Mouse (Mus musculus) midbrain, embryonic 10.5 days (tissue): ENCODE data around the gene Pex6. TPM values are rescaled to one million over a fixed set of nuclear protein-coding genes. Genes with fewer than 3 reads are reported as not detected.

Source experiments
- DNase-seq: peaks from one replicate; pipeline ENCODE4 v3.0.0-alpha.2; 2017; ENCODE audit warnings: low spot score
- H3K27ac ChIP-seq: fragments of 300-500 bp; sonication (generic); replicated peaks from 2 replicates; pipeline ENCODE4 v1.5.1; 2016; ENCODE audit warnings: mild to moderate bottlenecking
- H3K27me3 ChIP-seq: fragments of 300-500 bp; sonication (generic); 2 replicates; pipeline ENCODE4 v1.6.1; 2016; ENCODE audit warnings: low read depth, mild to moderate bottlenecking; ENCODE audit not compliant: poor library complexity, severe bottlenecking
- H3K36me3 ChIP-seq: fragments of 300-500 bp; sonication (generic); 2 replicates; pipeline ENCODE4 v1.6.1; 2016; ENCODE audit warnings: mild to moderate bottlenecking, moderate library complexity
- H3K4me1 ChIP-seq: fragments of 300-500 bp; sonication (generic); 2 replicates; pipeline ENCODE4 v1.6.1; 2016
- H3K4me3 ChIP-seq: fragments of 300-500 bp; sonication (generic); 2 replicates; pipeline ENCODE4 v1.5.1; 2016; ENCODE audit warnings: mild to moderate bottlenecking, moderate library complexity
- H3K9me3 ChIP-seq: fragments of 300-500 bp; sonication (generic); replicated peaks from 2 replicates; pipeline ENCODE4 v1.6.1; 2016; ENCODE audit warnings: mild to moderate bottlenecking
- WGBS: fragments of 180-500 bp; shearing (Covaris S2); methylation state at CpG from one replicate; pipeline ENCODE4 v1.1.7; 2016; 5-methylcytosine and 5-hydroxymethylcytosine counted together
- polyA plus RNA-seq: library from polyadenylated mRNA; unstranded; fragments of >200 nt; fragmentation: Nextera tagmentation; extraction: Ambion mirVana; gene quantifications from 2 replicates; pipeline ENCODE4 v1.2.1, GENCODE M21; 2016

Pex6 gene
- polyA plus RNA-seq, 1 experiment from 2014 or later, result 20.8 TPM

- peaks cover 31% of the 10 kb centered on the region for H3K36me3 ChIP-seq
- H3K27me3 ChIP-seq, result no peaks in the 10 kb centered on the region
- DNase-seq, result no peak
- H3K4me1 ChIP-seq, result peaks cover 51% of the 10 kb centered on the region
- no peaks in the 10 kb centered on the region for H3K9me3 ChIP-seq
- peak overlapping the region; percentile 92 for H3K27ac ChIP-seq
- WGBS, result 5% methylated on average over 40 of the region's 41 CpGs
- peak overlapping the region; percentile 94 for H3K4me3 ChIP-seq
These were observed 7.0 kb upstream of the Pex6 start for GRCm38 (mm10) chr17:46703971-46704886.

GRCm38 (mm10) chr17:46704887-46705835, 6.1 kb upstream of the Pex6 start, which contains the start of gene Ppp2r5d:
Gene Ppp2r5d, minus strand, starts transcription at chr17:46705111.
- Histone ChIP-seq H3K27me3 (no peaks in the 10 kb centered on the region), H3K4me3 (peak within 1 kb of the TSS; percentile 94), H3K36me3 (peaks cover 22% of the 10 kb centered on the region), H3K9me3 (no peaks in the 10 kb centered on the region), H3K27ac (peak within 1 kb of the TSS; percentile 92), H3K4me1 (peaks cover 51% of the 10 kb centered on the region)
- WGBS, result 2% methylated on average over 48 of the region's 48 CpGs
- peak; percentile 97 for DNase-seq

GRCm38 (mm10) chr17:46706375-46707089, 4.7 kb upstream of the Pex6 start:
- Histone ChIP-seq H3K4me3 (peak overlapping the region; percentile 9; the same call in 1 of the 2 replicates), H3K27ac (no peak overlapping the region), H3K36me3 (peaks cover 8% of the 10 kb centered on the region), H3K27me3 (no peaks in the 10 kb centered on the region), H3K9me3 (no peaks in the 10 kb centered on the region), H3K4me1 (peaks cover 55% of the 10 kb centered on the region)
- DNase-seq, result no peak
- 90% methylated on average over 14 of the region's 14 CpGs for WGBS

- no peaks in the 10 kb centered on the region for H3K9me3 ChIP-seq
- H3K4me1 ChIP-seq, result peaks cover 32% of the 10 kb centered on the region
- no peak for DNase-seq
- H3K27me3 ChIP-seq, result no peaks in the 10 kb centered on the region
- under 1% methylated on average over 76 of the region's 76 CpGs for WGBS
- H3K4me3 ChIP-seq, result peak overlapping the region; percentile 99
- peaks cover 38% of the 10 kb centered on the region for H3K36me3 ChIP-seq
- H3K27ac ChIP-seq, result peak overlapping the region; percentile 84
These were observed 479 bp downstream of the Pex6 start for GRCm38 (mm10) chr17:46711612-46712271.

GRCm38 (mm10) chr17:46712442-46712841, 1.2 kb downstream of the Pex6 start:
- Histone ChIP-seq H3K36me3 (peaks cover 45% of the 10 kb centered on the region), H3K27me3 (no peaks in the 10 kb centered on the region), H3K27ac (no peak overlapping the region; the same call in 1 of the 2 replicates), H3K9me3 (no peaks in the 10 kb centered on the region), H3K4me3 (peak overlapping the region; percentile 99), H3K4me1 (peaks cover 31% of the 10 kb centered on the region)
- 78% methylated on average over 7 of the region's 7 CpGs for WGBS
- no peak for DNase-seq

- WGBS, result 91% methylated on average over 9 of the region's 9 CpGs
- Histone ChIP-seq H3K36me3 (peaks cover 48% of the 10 kb centered on the region), H3K4me3 (no peak overlapping the region), H3K4me1 (peaks cover 31% of the 10 kb centered on the region), H3K9me3 (no peaks in the 10 kb centered on the region), H3K27me3 (no peaks in the 10 kb centered on the region), H3K27ac (no peak overlapping the region)
- no peak for DNase-seq
These were observed 2.6 kb downstream of the Pex6 start for GRCm38 (mm10) chr17:46713849-46714248.

GRCm38 (mm10) chr17:46714756-46715481, 3.7 kb downstream of the Pex6 start:
- H3K4me1 ChIP-seq, result peaks cover 31% of the 10 kb centered on the region
- H3K36me3 ChIP-seq, result peaks cover 52% of the 10 kb centered on the region
- WGBS, result 94% methylated on average over 11 of the region's 11 CpGs
- DNase-seq, result no peak
- H3K27me3 ChIP-seq, result no peaks in the 10 kb centered on the region
- no peak overlapping the region for H3K4me3 ChIP-seq
- no peaks in the 10 kb centered on the region for H3K9me3 ChIP-seq
- H3K27ac ChIP-seq, result no peak overlapping the region

- no peaks in the 10 kb centered on the region for H3K27me3 ChIP-seq
- peaks cover 75% of the 10 kb centered on the region for H3K36me3 ChIP-seq
- no peak for DNase-seq
- H3K4me3 ChIP-seq, result no peak overlapping the region
- WGBS, result 90% methylated on average over 7 of the region's 7 CpGs
- H3K27ac ChIP-seq, result no peak overlapping the region
- no peaks in the 10 kb centered on the region for H3K9me3 ChIP-seq
- peaks cover 5% of the 10 kb centered on the region; the same call in 1 of the 2 replicates for H3K4me1 ChIP-seq
These were observed 9.8 kb downstream of the Pex6 start for GRCm38 (mm10) chr17:46721077-46721476.

GRCm38 (mm10) chr17:46724477-46725084, 13.3 kb downstream of the Pex6 start:
- Histone ChIP-seq H3K4me1 (peaks cover 11% of the 10 kb centered on the region), H3K9me3 (no peaks in the 10 kb centered on the region), H3K4me3 (no peak overlapping the region), H3K36me3 (peaks cover 57% of the 10 kb centered on the region), H3K27me3 (peaks cover 19% of the 10 kb centered on the region), H3K27ac (no peak overlapping the region)
- DNase-seq, result no peak
- 82% methylated on average over 20 of the region's 20 CpGs for WGBS

- peak; percentile 44 for DNase-seq
- H3K4me3 ChIP-seq, result no peak overlapping the region
- 55% methylated on average over 9 of the region's 9 CpGs for WGBS
- H3K9me3 ChIP-seq, result no peaks in the 10 kb centered on the region
- no peak overlapping the region for H3K27ac ChIP-seq
- H3K4me1 ChIP-seq, result peaks cover 11% of the 10 kb centered on the region
- peaks cover 26% of the 10 kb centered on the region for H3K27me3 ChIP-seq
- H3K36me3 ChIP-seq, result peaks cover 57% of the 10 kb centered on the region
These were observed 14.0 kb downstream of the Pex6 start for GRCm38 (mm10) chr17:46725273-46725672.
